Mouse (Mus musculus): ENCODE data around the gene Stoml2.

DNA sequence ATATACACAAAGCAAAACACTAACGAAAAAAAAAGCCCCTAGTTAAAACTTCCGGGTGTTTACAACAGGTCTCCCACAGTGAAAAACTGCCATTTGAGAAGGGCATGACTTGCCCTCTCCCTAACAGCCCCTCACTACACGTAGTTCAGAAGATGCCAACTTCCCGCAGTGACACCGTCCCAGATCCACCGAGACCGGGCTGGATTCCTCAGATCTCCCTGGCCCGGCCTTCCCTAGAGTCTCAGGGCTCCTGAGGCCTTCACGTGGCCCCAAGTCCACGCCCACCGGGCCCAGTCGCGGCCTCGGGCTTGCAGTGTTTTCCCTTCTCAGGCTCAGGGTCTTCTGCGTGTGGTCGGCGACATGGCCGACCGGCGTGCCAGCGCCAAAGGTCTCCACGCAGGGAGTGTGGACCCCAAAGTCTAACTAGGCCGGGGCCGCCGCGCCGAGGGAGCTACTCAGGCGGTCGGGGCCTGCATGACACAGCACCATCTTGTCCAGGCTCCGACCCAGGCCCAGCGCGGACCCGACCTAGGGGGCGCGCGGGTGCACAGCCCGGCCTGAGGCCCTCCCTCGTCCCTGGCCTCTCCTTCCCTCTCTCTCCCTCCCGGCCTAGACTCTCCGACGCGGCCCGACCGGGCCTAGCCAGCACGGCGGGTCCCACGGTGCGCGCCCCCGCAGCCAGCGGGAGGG lies 31.9 kb downstream of the Stoml2 start:
- TF ChIP-seq POLR2A (IDR thresholded peaks at IDR 0.05; ENCODE audit: low read depth, low read length) (0 out of 2 replicates have a peak, but pooled peaks have one; percentile 34), CTCF (IDR thresholded peaks at IDR 0.05; ENCODE audit: borderline replicate concordance, insufficient read depth, low read length) (0 out of 2 replicates have a peak, but pooled peaks have one; percentile 6)
